Mouse (Mus musculus): ENCODE measurements at regions not wholly inside any gene's neighbourhood (a gene's known extent, or its start where the extent isn't known, plus 50 kb on each side); places are given as distances from the start of the nearest gene placed in this dataset.
"Not testable (repeated sequence)": the region's sequence is repeated elsewhere in the genome, so short reads cannot be mapped to it uniquely, and the experiment has no call there.

DNA sequence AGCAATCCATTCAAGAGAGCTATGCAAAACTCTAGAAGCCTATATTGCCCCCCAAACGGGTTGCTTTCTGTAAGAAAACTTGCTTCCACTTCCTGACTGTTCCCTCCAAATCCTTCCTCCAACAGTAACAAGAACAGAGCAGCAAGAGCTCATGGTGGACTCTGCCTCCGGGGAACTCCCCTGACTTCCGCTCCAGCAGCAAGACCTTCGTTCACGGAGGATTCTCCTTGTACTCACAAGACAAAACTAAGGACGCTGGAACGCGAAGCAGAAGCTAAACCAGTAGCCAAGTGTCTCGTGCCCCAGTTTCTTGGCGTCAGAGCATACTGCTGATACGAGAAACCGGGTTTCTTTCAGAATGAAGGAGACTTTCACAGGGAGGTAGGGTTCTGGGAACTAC lies 50.7 kb downstream of the H2al2a start:
- no peaks in the 10 kb centered on the region for H3K9me3 ChIP-seq (replicated peaks; ENCODE audit: control insufficient read depth, insufficient read depth, low read length, poor library complexity, severe bottlenecking)

GRCm38 (mm10) chr2:17945369-17945915 lies 51.3 kb downstream of the H2al2a start:
- TF ChIP-seq EP300 (IDR thresholded peaks at IDR 0.05; ENCODE audit: insufficient read depth, low read depth, low read length) (no peak), CTCF (IDR thresholded peaks at IDR 0.05; ENCODE audit: low read depth, low read length) (no peak), POLR2A (IDR thresholded peaks at IDR 0.05; ENCODE audit: insufficient read depth, low read length) (no peak)
- no peaks in the 10 kb centered on the region for H3K9me3 ChIP-seq (replicated peaks; ENCODE audit: control insufficient read depth, insufficient read depth, low read length, poor library complexity, severe bottlenecking)
- H3K9ac ChIP-seq (ENCODE audit: low read depth, poor library complexity, severe bottlenecking), result no peak overlapping the region
- H3K4me3 ChIP-seq (ENCODE audit: low read depth, low read length), result no peak overlapping the region
- H3K36me3 ChIP-seq (ENCODE audit: control insufficient read depth, insufficient read depth, low read length, poor library complexity, severe bottlenecking), result no peaks in the 10 kb centered on the region
- H3K27ac ChIP-seq (ENCODE audit: insufficient read depth, low read length), result no peak overlapping the region
- H3K27me3 ChIP-seq (ENCODE audit: control insufficient read depth, insufficient read depth, low read length, poor library complexity, severe bottlenecking), result no peaks in the 10 kb centered on the region
- peaks cover 4% of the 10 kb centered on the region for H3K4me1 ChIP-seq (ENCODE audit: control insufficient read depth, insufficient read depth, low read length)

More for the DNA sequence above, 50.7 kb downstream of the H2al2a start:
- H3K9ac ChIP-seq (ENCODE audit: low read depth, poor library complexity, severe bottlenecking), result no peak overlapping the region
- TF ChIP-seq CTCF (IDR thresholded peaks at IDR 0.05; ENCODE audit: low read depth, low read length), result no peak
- TF ChIP-seq EP300 (IDR thresholded peaks at IDR 0.05; ENCODE audit: insufficient read depth, low read depth, low read length), result no peak
- no peak for TF ChIP-seq POLR2A (IDR thresholded peaks at IDR 0.05; ENCODE audit: insufficient read depth, low read length)
- H3K36me3 ChIP-seq (ENCODE audit: control insufficient read depth, insufficient read depth, low read length, poor library complexity, severe bottlenecking), result no peaks in the 10 kb centered on the region
- H3K27me3 ChIP-seq (ENCODE audit: control insufficient read depth, insufficient read depth, low read length, poor library complexity, severe bottlenecking), result no peaks in the 10 kb centered on the region
- H3K4me3 ChIP-seq (ENCODE audit: low read depth, low read length), result no peak overlapping the region
- H3K4me1 ChIP-seq (ENCODE audit: control insufficient read depth, insufficient read depth, low read length), result peaks cover 4% of the 10 kb centered on the region
- H3K27ac ChIP-seq (ENCODE audit: insufficient read depth, low read length), result no peak overlapping the region

- TF ChIP-seq POLR2A (IDR thresholded peaks at IDR 0.05; ENCODE audit: insufficient read depth, low read length), result no peak
- H3K36me3 ChIP-seq (ENCODE audit: control insufficient read depth, insufficient read depth, low read length, poor library complexity, severe bottlenecking), result no peaks in the 10 kb centered on the region
Observed at GRCm38 (mm10) chr2:17943506-17943905, 53.3 kb downstream of the H2al2a start.

GRCm38 (mm10) chr2:17942528-17943387 lies 54.0 kb downstream of the H2al2a start:
- Histone ChIP-seq H3K27me3 (ENCODE audit: control insufficient read depth, insufficient read depth, low read length, poor library complexity, severe bottlenecking) (no peaks in the 10 kb centered on the region), H3K4me1 (ENCODE audit: control insufficient read depth, insufficient read depth, low read length) (peaks cover 4% of the 10 kb centered on the region), H3K9ac (ENCODE audit: low read depth, poor library complexity, severe bottlenecking) (no peak overlapping the region), H3K9me3 (replicated peaks; ENCODE audit: control insufficient read depth, insufficient read depth, low read length, poor library complexity, severe bottlenecking) (no peaks in the 10 kb centered on the region), H3K4me3 (ENCODE audit: low read depth, low read length) (no peak overlapping the region), H3K27ac (ENCODE audit: insufficient read depth, low read length) (peak overlapping the region; percentile 91), H3K36me3 (ENCODE audit: control insufficient read depth, insufficient read depth, low read length, poor library complexity, severe bottlenecking) (no peaks in the 10 kb centered on the region)
- no peak for TF ChIP-seq POLR2A (IDR thresholded peaks at IDR 0.05; ENCODE audit: insufficient read depth, low read length)
- TF ChIP-seq CTCF (IDR thresholded peaks at IDR 0.05; ENCODE audit: low read depth, low read length), result peak; percentile 17

More at GRCm38 (mm10) chr2:17943506-17943905, 53.3 kb downstream of the H2al2a start:
- H3K9ac ChIP-seq (ENCODE audit: low read depth, poor library complexity, severe bottlenecking), result no peak overlapping the region
- H3K4me1 ChIP-seq (ENCODE audit: control insufficient read depth, insufficient read depth, low read length), result peaks cover 4% of the 10 kb centered on the region
- H3K27ac ChIP-seq (ENCODE audit: insufficient read depth, low read length), result peak overlapping the region; percentile 43
- H3K4me3 ChIP-seq (ENCODE audit: low read depth, low read length), result no peak overlapping the region
- H3K9me3 ChIP-seq (replicated peaks; ENCODE audit: control insufficient read depth, insufficient read depth, low read length, poor library complexity, severe bottlenecking), result no peaks in the 10 kb centered on the region
- H3K27me3 ChIP-seq (ENCODE audit: control insufficient read depth, insufficient read depth, low read length, poor library complexity, severe bottlenecking), result no peaks in the 10 kb centered on the region

- H3K4me1 ChIP-seq (ENCODE audit: control insufficient read depth, insufficient read depth, low read length), result peaks cover 4% of the 10 kb centered on the region
- no peaks in the 10 kb centered on the region for H3K9me3 ChIP-seq (replicated peaks; ENCODE audit: control insufficient read depth, insufficient read depth, low read length, poor library complexity, severe bottlenecking)
- peak overlapping the region; percentile 91 for H3K27ac ChIP-seq (ENCODE audit: insufficient read depth, low read length)
- no peak overlapping the region for H3K9ac ChIP-seq (ENCODE audit: low read depth, poor library complexity, severe bottlenecking)
- no peaks in the 10 kb centered on the region for H3K36me3 ChIP-seq (ENCODE audit: control insufficient read depth, insufficient read depth, low read length, poor library complexity, severe bottlenecking)
- no peak overlapping the region for H3K4me3 ChIP-seq (ENCODE audit: low read depth, low read length)
- no peak for TF ChIP-seq POLR2A (IDR thresholded peaks at IDR 0.05; ENCODE audit: insufficient read depth, low read length)
- TF ChIP-seq EP300 (IDR thresholded peaks at IDR 0.05; ENCODE audit: insufficient read depth, low read depth, low read length), result no peak
- no peak for TF ChIP-seq CTCF (IDR thresholded peaks at IDR 0.05; ENCODE audit: low read depth, low read length)
- H3K27me3 ChIP-seq (ENCODE audit: control insufficient read depth, insufficient read depth, low read length, poor library complexity, severe bottlenecking), result no peaks in the 10 kb centered on the region
Observed at GRCm38 (mm10) chr2:17941921-17942320, 54.8 kb downstream of the H2al2a start.

GRCm38 (mm10) chr2:17939857-17940848 lies 56.6 kb downstream of the H2al2a start:
- H3K27ac ChIP-seq (ENCODE audit: insufficient read depth, low read length); H3K4me1 ChIP-seq (ENCODE audit: control insufficient read depth, insufficient read depth, low read length): not testable (repeated sequence)

More at GRCm38 (mm10) chr2:17939857-17940848, 56.6 kb downstream of the H2al2a start:
- not testable (repeated sequence) for H3K36me3 ChIP-seq (ENCODE audit: control insufficient read depth, insufficient read depth, low read length, poor library complexity, severe bottlenecking); H3K9me3 ChIP-seq (replicated peaks; ENCODE audit: control insufficient read depth, insufficient read depth, low read length, poor library complexity, severe bottlenecking); H3K27me3 ChIP-seq (ENCODE audit: control insufficient read depth, insufficient read depth, low read length, poor library complexity, severe bottlenecking); H3K9ac ChIP-seq (ENCODE audit: low read depth, poor library complexity, severe bottlenecking); H3K4me3 ChIP-seq (ENCODE audit: low read depth, low read length)

Data from ES-Bruce4 (cell line).